Mouse (Mus musculus) myocyte (in vitro differentiated cells): ENCODE measurements around the gene Olfr172.

Experiments used
- E2F4 ChIP-seq: IDR thresholded peaks from one replicate; pipeline ENCODE4 v1.6.1; 2011; ENCODE audit warnings: mild to moderate bottlenecking, control low read depth, moderate library complexity; ENCODE audit not compliant: insufficient read depth
- MAX ChIP-seq: IDR thresholded peaks from one replicate; pipeline ENCODE4 v1.6.1; 2011; ENCODE audit warnings: low read depth, mild to moderate bottlenecking, control low read depth
- MYOD1 ChIP-seq, 3 experiments: IDR thresholded peaks; one replicate each; pipeline ENCODE4 v1.6.1; 2011; ENCODE audit warnings: control low read depth in 2 of 3, low read depth in 2 of 3, mild to moderate bottlenecking in 2 of 3, moderate library complexity in 1 of 3; ENCODE audit not compliant: insufficient read length in 2 of 3, control insufficient read depth in 1 of 3
- MYOG ChIP-seq, 3 experiments: IDR thresholded peaks; one replicate each; pipeline ENCODE4 v1.6.1; 2011; ENCODE audit warnings: control low read depth in 2 of 3, low read depth in 2 of 3, mild to moderate bottlenecking in 2 of 3; ENCODE audit not compliant: insufficient read length in 2 of 3, control insufficient read depth in 1 of 3, insufficient read depth in 1 of 3
- POLR2A ChIP-seq: IDR thresholded peaks from one replicate; pipeline ENCODE4 v1.6.1; 2011; ENCODE audit warnings: low read depth, mild to moderate bottlenecking, control low read depth, moderate library complexity; ENCODE audit not compliant: insufficient read length
- POLR2AphosphoS2 ChIP-seq: IDR thresholded peaks from one replicate; pipeline ENCODE4 v1.6.1; 2011; ENCODE audit warnings: low read depth, control low read depth; ENCODE audit not compliant: insufficient read length
- REST ChIP-seq: IDR thresholded peaks from one replicate; pipeline ENCODE4 v1.6.1; 2011; ENCODE audit warnings: mild to moderate bottlenecking, control low read depth, moderate library complexity; ENCODE audit not compliant: insufficient read depth, insufficient read length
- TCF12 ChIP-seq: IDR thresholded peaks from one replicate; pipeline ENCODE4 v1.6.1; 2011; ENCODE audit warnings: mild to moderate bottlenecking, control low read depth; ENCODE audit not compliant: poor library complexity, insufficient read depth, severe bottlenecking
- TCF3 ChIP-seq: IDR thresholded peaks from one replicate; pipeline ENCODE4 v1.6.1; 2011; ENCODE audit warnings: low read depth, control low read depth; ENCODE audit not compliant: insufficient read length
- USF1 ChIP-seq: IDR thresholded peaks from one replicate; pipeline ENCODE4 v1.6.1; 2011; ENCODE audit warnings: low read depth, mild to moderate bottlenecking, control low read depth, moderate library complexity

DNA sequence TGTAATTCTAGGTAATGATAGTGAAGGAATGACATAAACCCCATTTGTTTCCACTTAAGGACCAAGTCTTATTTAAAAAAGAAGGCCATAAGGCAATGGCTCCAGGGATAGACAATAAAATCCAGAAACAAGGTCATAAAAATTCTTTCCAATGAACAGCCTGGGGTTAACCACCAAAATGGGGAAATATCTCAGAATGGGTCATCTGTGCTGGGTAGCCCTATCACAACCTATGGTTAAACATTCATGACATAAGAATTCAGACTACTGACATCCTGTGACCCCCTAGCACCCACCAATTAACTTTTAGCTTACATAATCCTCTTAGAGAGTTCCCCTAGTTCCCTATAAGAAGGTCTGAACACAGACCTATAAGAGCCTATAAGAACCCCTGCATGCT lies 6.8 kb downstream of the Olfr172 start:
- TF ChIP-seq POLR2A (no peak), MYOD1 (IDR thresholded peaks at IDR 0.05; ENCODE audit: control insufficient read depth in 1 of 3, insufficient read length in 2 of 3, low read depth in 2 of 3) (no peak), USF1 (no peak), E2F4 (no peak), MAX (no peak), MYOG (IDR thresholded peaks at IDR 0.05; ENCODE audit: control insufficient read depth in 1 of 3, insufficient read depth in 1 of 3, insufficient read length in 2 of 3, low read depth in 2 of 3) (no peak), POLR2AphosphoS2 (no peak), REST (no peak), TCF12 (no peak), TCF3 (no peak)
